Comparison of ENCODE assay signal across 20 mouse cellular contexts in the genomic region with DNA sequence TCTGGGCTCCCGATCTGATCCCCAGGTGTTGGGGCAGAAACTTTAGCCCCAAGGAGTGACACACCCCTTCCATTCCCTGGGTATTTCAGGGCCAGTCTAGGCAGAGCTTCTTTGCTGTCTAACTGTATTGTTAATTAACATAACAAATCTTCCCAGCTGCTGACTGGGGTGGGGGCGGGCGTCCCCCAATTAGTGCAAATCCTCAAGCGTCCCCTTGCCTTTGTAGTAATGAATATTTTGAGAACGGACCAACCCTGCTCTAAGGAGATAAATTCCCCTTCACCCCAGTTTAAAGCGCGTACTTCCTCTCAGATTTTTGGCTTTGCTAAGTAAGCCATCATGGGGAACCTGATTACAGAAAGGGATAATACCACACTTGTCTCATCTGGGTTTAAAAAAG.
DNase-seq lines count a peak whose midpoint lies in the region; ATAC-seq and TF ChIP-seq lines count a peak whose summit lies in the region.
"Had no signal": no experiment of that assay in that cellular context is flagged by ENCODE, and none has a peak within 500 bp of the region (broad histone marks: within the 10 kb centered on the region; RNA-seq: fewer than 3 reads in every experiment).

No protein-coding gene starts in this region.

- peaks cover 15% of the 10 kb centered on the region for H3K4me1 ChIP-seq in midbrain, embryonic 12.5 days
- H3K4me1 ChIP-seq in midbrain, postnatal 0 days (ENCODE audit: insufficient read depth, low read length), result no peaks in the 10 kb centered on the region
- peaks cover 12% of the 10 kb centered on the region; the same call in 1 of the 2 replicates for H3K4me1 ChIP-seq in midbrain, embryonic 14.5 days (ENCODE audit: control insufficient read depth, insufficient read depth, low read length)
- H3K4me1 ChIP-seq: heart, embryonic 13.5 days; limb, embryonic 15.5 days; liver, embryonic 15.5 days had no signal

- 0 out of 2 replicates have a peak overlapping the region, but pooled peaks have one; percentile 4 for H3K27ac ChIP-seq in midbrain, embryonic 12.5 days (replicated peaks)
- H3K27ac ChIP-seq in midbrain, postnatal 0 days (ENCODE audit: low read depth, low read length), result no peak overlapping the region
- H3K27ac ChIP-seq in midbrain, embryonic 14.5 days (replicated peaks; ENCODE audit: low read depth, low read length), result no peak overlapping the region
- H3K27ac ChIP-seq: heart, embryonic 13.5 days; layer of hippocampus, adult 2 months; limb, embryonic 15.5 days; liver, embryonic 15.5 days; macrophage had no signal

- intact Hi-C loops in left cerebral cortex, postnatal 14 days (cut with DNase I), result no loop called here

- TF ChIP-seq CTCF in midbrain, postnatal 0 days (IDR thresholded peaks at IDR 0.05), result no peak

- H3K4me3 ChIP-seq in midbrain, embryonic 12.5 days, result no peak overlapping the region
- no peak overlapping the region for H3K4me3 ChIP-seq in midbrain, postnatal 0 days (ENCODE audit: low read depth, low read length)
- H3K4me3 ChIP-seq in midbrain, embryonic 14.5 days (replicated peaks; ENCODE audit: low read depth, low read length), result no peak overlapping the region
- H3K4me3 ChIP-seq: heart, embryonic 13.5 days; layer of hippocampus, adult 2 months; limb, embryonic 15.5 days; liver, embryonic 15.5 days had no signal

- peaks cover 6% of the 10 kb centered on the region; the same call in 1 of the 2 replicates for H3K27me3 ChIP-seq in midbrain, embryonic 12.5 days
- no peaks in the 10 kb centered on the region for H3K27me3 ChIP-seq in midbrain, postnatal 0 days (ENCODE audit: insufficient read depth, low read length)
- no peaks in the 10 kb centered on the region for H3K27me3 ChIP-seq in midbrain, embryonic 14.5 days (ENCODE audit: control insufficient read depth, insufficient read depth, low read length)
- H3K27me3 ChIP-seq: limb, embryonic 15.5 days; liver, embryonic 15.5 days had no signal

- no peak for DNase-seq in midbrain, postnatal 0 days (ENCODE audit: low spot score)
- DNase-seq in ES-CJ7 (ENCODE audit: low read depth, low spot score) (peak; percentile 85), ZHBTc4 (ENCODE audit: low read depth, low spot score) (peak; percentile 60)
- peak; percentile 53 for DNase-seq in midbrain, embryonic 14.5 days
- no peak for DNase-seq in ovary, postnatal 10 days (ENCODE audit: low spot score)
- no peak for DNase-seq in left cerebral cortex, postnatal 14 days (ENCODE audit: low spot score in 2 of 2)
- no peak for DNase-seq in adrenal gland, adult 2 months
- DNase-seq: adrenal gland, adult 8-10 months; cerebellum, adult 9-11 months; embryo, embryonic 11 days; heart, postnatal 36 days; kidney, adult 11 months; right cerebral cortex, postnatal 25 days; thymus, adult 2 months had no signal

- WGBS in midbrain, embryonic 12.5 days, result 6% methylated on average over 7 of the region's 7 CpGs
- 8% methylated on average over 7 of the region's 7 CpGs for WGBS in midbrain, postnatal 0 days
- WGBS in midbrain, embryonic 14.5 days, result 2% methylated on average over 7 of the region's 7 CpGs

- H3K4me2 ChIP-seq in midbrain, embryonic 12.5 days (replicated peaks), result peak overlapping the region; percentile 16; the same call in 1 of the 2 replicates
- no peak overlapping the region for H3K4me2 ChIP-seq in midbrain, postnatal 0 days (ENCODE audit: low read depth, low read length, poor library complexity, severe bottlenecking)
- H3K4me2 ChIP-seq in midbrain, embryonic 14.5 days (ENCODE audit: low read length), result 0 out of 2 replicates have a peak overlapping the region, but pooled peaks have one; percentile 15
- H3K4me2 ChIP-seq: heart, embryonic 13.5 days; limb, embryonic 15.5 days; liver, embryonic 15.5 days had no signal

- ATAC-seq in midbrain, embryonic 12.5 days (ENCODE audit: low FRiP score, low read depth), result peak; percentile 77
- ATAC-seq in midbrain, postnatal 0 days (ENCODE audit: low FRiP score), result no peak
- peak; percentile 67; the same call in 1 of the 2 replicates for ATAC-seq in midbrain, embryonic 14.5 days (ENCODE audit: low FRiP score, low TSS enrichment)

- H3K9me3 ChIP-seq in midbrain, embryonic 12.5 days, result no peaks in the 10 kb centered on the region
- no peaks in the 10 kb centered on the region for H3K9me3 ChIP-seq in midbrain, postnatal 0 days (ENCODE audit: low read length)
- no peaks in the 10 kb centered on the region for H3K9me3 ChIP-seq in midbrain, embryonic 14.5 days (ENCODE audit: control insufficient read depth, low read length)
- H3K9me3 ChIP-seq: heart, embryonic 13.5 days; limb, embryonic 15.5 days; liver, embryonic 15.5 days had no signal

- H3K36me3 ChIP-seq in midbrain, embryonic 12.5 days, result no peaks in the 10 kb centered on the region
- H3K36me3 ChIP-seq in midbrain, postnatal 0 days (ENCODE audit: insufficient read depth, low read length), result no peaks in the 10 kb centered on the region
- no peaks in the 10 kb centered on the region for H3K36me3 ChIP-seq in midbrain, embryonic 14.5 days (ENCODE audit: control insufficient read depth, insufficient read depth, low read length)
- H3K36me3 ChIP-seq: heart, embryonic 13.5 days; limb, embryonic 15.5 days; liver, embryonic 15.5 days had no signal

- H3K9ac ChIP-seq in midbrain, embryonic 12.5 days (replicated peaks), result no peak overlapping the region
- no peak overlapping the region for H3K9ac ChIP-seq in midbrain, postnatal 0 days (replicated peaks; ENCODE audit: low read length, poor library complexity, severe bottlenecking)
- H3K9ac ChIP-seq in midbrain, embryonic 14.5 days (replicated peaks; ENCODE audit: low read length), result no peak overlapping the region
- H3K9ac ChIP-seq: heart, embryonic 13.5 days; limb, embryonic 15.5 days; liver, embryonic 15.5 days had no signal

Comparison
In these comparisons a context has a peak if more than half of its experiments do, and no peak if none do; other contexts are left out.
1. DNase-seq: peak in ES-CJ7 (single experiment), ZHBTc4 (single experiment) and midbrain, embryonic 14.5 days (single experiment); none in midbrain, postnatal 0 days (single experiment), ovary, postnatal 10 days (single experiment), left cerebral cortex, postnatal 14 days (0 of 2) and adrenal gland, adult 2 months (single experiment).